Mouse (Mus musculus) erythroblast, embryonic 14.5 days (primary cell): Measurements from ENCODE around the gene Ptafr.

Experiments used
- GATA1 ChIP-seq: IDR thresholded peaks from 2 replicates; pipeline ENCODE4 v1.6.1; 2012; ENCODE audit warnings: low read length, inconsistent platforms, mixed read lengths
- TAL1 ChIP-seq: IDR thresholded peaks from 3 replicates; pipeline ENCODE4 v1.6.1; 2012; ENCODE audit warnings: low read length, inconsistent platforms, mixed read lengths

DNA sequence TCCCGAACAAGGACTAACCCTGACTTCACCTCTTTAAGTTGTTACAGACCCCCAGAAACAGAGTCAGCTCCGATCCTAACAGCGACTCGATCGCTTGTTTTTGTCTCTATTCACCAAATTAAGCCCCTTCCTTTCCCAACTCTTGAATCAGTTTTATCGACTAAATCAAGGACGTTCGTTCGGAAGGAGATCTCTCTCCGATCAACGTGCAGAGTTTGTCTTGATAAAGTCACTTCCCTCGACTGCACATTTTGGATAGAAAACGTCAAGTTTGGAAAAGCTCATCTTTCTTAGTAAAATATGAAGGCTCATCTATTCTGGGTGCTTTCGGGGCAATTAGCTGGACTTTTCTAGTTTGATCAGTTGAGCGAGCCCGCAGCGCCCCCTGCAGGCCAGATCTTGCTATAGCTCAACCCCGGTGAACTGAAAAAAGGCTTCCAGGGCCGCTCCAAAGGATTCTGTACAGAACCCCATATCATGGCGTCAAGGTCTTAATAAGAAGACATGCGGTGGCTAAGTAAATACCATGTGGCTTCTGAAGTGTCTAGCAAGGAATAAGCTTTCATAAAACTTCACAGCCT lies 49.2 kb upstream of the Ptafr start:
- no peak for TF ChIP-seq TAL1
- TF ChIP-seq GATA1 = no peak
